Mouse (Mus musculus) embryonic fibroblast, embryonic 13.5 days (primary cell): ENCODE results near the gene Pea15a.

ENCODE experiments used
- CTCF ChIP-seq: IDR thresholded peaks from 2 replicates; pipeline ENCODE4 v1.5.1; 2011; ENCODE audit warnings: mild to moderate bottlenecking, control low read depth, low read length, moderate library complexity, borderline replicate concordance; ENCODE audit not compliant: insufficient read depth
- POLR2A ChIP-seq: IDR thresholded peaks from 2 replicates; pipeline ENCODE4 v1.6.1; 2011; ENCODE audit warnings: low read depth, mild to moderate bottlenecking, control low read depth, low read length, moderate library complexity

DNA sequence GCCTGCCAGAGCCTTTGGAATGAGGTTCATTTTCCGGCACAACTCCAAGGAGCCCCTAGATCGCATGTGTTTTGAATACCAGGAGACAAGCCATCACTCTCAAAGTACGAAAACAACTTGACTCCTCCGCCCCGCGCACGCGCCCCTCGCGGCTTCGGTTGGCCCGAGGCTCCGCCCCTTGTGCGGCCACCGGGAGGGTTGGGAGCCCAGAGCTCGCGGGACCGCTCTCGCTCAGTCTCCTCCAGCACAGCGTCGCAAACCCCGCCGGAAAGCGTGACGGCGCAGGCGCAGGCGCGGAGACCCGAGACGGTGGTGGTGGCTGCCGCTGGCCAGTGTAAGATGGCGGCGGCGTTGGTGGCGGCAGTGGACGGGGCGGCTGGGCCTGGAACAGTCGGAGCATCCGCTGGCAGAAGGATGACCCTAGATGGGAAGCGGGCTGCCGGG lies 58.7 kb downstream of the Pea15a start, which contains the start of gene Dcaf8:
- TF ChIP-seq POLR2A (peak; percentile 93), CTCF (no peak)
